Mouse (Mus musculus) embryonic facial prominence, embryonic 15.5 days (tissue): ENCODE data around the gene Rgs3. TPM values are rescaled to one million over a fixed set of nuclear protein-coding genes. Genes with fewer than 3 reads are reported as not detected.

Source experiments
- ATAC-seq: fragments of 200-750 bp; cut with Nextera tagmentation; 2 replicates; pipeline ENCODE4 v1.8.0; 2017; ENCODE audit warnings: low read depth, moderate TSS enrichment; ENCODE audit not compliant: insufficient number of reproducible peaks, low FRiP score, low TSS enrichment
- H3K27ac ChIP-seq: fragments of 300-500 bp; sonication (generic); replicated peaks from 2 replicates; pipeline ENCODE4 v1.5.1; 2015; ENCODE audit warnings: mild to moderate bottlenecking, inconsistent platforms
- H3K27me3 ChIP-seq: fragments of 300-500 bp; sonication (generic); 2 replicates; pipeline ENCODE4 v1.6.1; 2015; ENCODE audit warnings: inconsistent platforms
- H3K36me3 ChIP-seq: fragments of 300-500 bp; sonication (generic); 2 replicates; pipeline ENCODE4 v1.6.1; 2015; ENCODE audit warnings: mild to moderate bottlenecking, inconsistent platforms
- H3K4me1 ChIP-seq: fragments of 300-500 bp; sonication (generic); 2 replicates; pipeline ENCODE4 v1.6.1; 2015; ENCODE audit warnings: inconsistent platforms
- H3K4me2 ChIP-seq: fragments of 300-500 bp; sonication (generic); replicated peaks from 2 replicates; pipeline ENCODE4 v1.6.1; 2015; ENCODE audit warnings: mild to moderate bottlenecking, inconsistent platforms
- H3K4me3 ChIP-seq: fragments of 300-500 bp; sonication (generic); replicated peaks from 2 replicates; pipeline ENCODE4 v1.5.1; 2015; ENCODE audit warnings: mild to moderate bottlenecking, inconsistent platforms
- H3K9ac ChIP-seq: fragments of 300-500 bp; sonication (generic); 2 replicates; pipeline ENCODE4 v1.6.1; 2015; ENCODE audit warnings: inconsistent platforms
- H3K9me3 ChIP-seq: fragments of 300-500 bp; sonication (generic); replicated peaks from 2 replicates; pipeline ENCODE4 v1.6.1; 2016; ENCODE audit warnings: inconsistent platforms
- WGBS: fragments of 180-500 bp; shearing (Covaris S2); methylation state at CpG from one replicate; pipeline ENCODE4 v1.1.7; 2015; 5-methylcytosine and 5-hydroxymethylcytosine counted together
- polyA plus RNA-seq: library from polyadenylated mRNA; unstranded; fragments of >200 nt; fragmentation: Nextera tagmentation; extraction: Ambion mirVana; gene quantifications from 2 replicates; pipeline ENCODE4 v1.2.1, GENCODE M21; 2015

Gene Rgs3
- polyA plus RNA-seq, 1 experiment from 2014 or later = 65.0 TPM

DNA sequence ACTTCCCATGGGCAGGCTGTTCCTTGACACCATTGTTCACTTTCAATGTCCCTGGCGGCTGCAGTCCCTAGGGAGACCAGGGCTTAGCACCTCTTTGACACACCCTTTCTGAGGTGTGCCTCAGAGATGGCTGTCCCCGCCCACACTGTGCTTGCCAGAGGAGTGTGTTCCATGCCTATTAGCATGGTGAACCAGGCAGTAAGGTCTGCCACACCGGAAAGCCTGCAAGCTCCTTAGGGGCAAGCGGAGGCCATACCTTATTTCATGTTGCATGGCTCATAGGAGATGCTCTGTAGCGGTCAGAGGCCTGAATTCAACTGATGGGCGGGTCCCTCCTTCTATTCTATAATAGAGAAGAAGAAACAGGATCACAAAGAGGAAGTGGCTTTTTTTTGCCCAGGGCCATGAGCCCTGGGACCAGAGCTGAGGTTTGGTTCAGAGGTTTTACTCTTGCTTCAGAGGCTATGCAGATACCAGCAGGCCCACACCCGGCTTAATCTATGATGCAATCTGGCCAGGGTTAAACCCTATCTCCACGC, 101.7 kb downstream of the Rgs3 start:
- Histone ChIP-seq H3K27me3 (no peaks in the 10 kb centered on the region), H3K4me3 (no peak overlapping the region), H3K27ac (peak overlapping the region; percentile 81), H3K4me1 (peaks cover 51% of the 10 kb centered on the region), H3K9me3 (no peaks in the 10 kb centered on the region), H3K36me3 (no peaks in the 10 kb centered on the region), H3K9ac (no peak overlapping the region), H3K4me2 (no peak overlapping the region)
- WGBS = 57% methylated on average over 8 of the region's 8 CpGs
- ATAC-seq = peak; percentile 59; the same call in 1 of the 2 replicates

DNA sequence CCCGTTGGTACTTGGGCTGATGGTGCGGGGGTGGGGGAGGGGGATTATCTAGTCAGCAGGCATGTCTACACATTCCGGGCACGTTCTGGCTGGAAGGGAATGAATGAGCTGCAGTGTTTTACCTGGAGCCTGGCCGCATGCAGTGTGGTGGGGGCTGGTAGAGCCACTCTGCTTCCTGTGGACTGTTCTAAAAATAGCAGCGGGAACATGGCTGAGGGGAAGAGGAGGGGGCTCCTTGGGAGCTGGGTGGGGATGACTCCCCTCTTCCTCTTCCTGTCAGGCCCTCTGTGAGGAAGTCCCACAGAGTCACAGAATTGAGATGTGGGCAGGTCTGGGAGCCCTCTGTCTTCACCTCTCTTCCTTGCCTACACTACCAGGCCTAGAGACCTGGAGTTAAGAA, 103.7 kb downstream of the Rgs3 start:
- 0 out of 2 replicates have a peak overlapping the region, but pooled peaks have one; percentile 8 for H3K4me2 ChIP-seq
- ATAC-seq = peak; percentile 59; the same call in 1 of the 2 replicates
- H3K36me3 ChIP-seq = no peaks in the 10 kb centered on the region
- H3K27ac ChIP-seq = peak overlapping the region; percentile 70
- H3K9ac ChIP-seq = no peak overlapping the region
- WGBS = 8% methylated on average over 6 of the region's 6 CpGs
- H3K4me3 ChIP-seq = no peak overlapping the region
- no peaks in the 10 kb centered on the region for H3K27me3 ChIP-seq
- H3K4me1 ChIP-seq = peaks cover 51% of the 10 kb centered on the region
- no peaks in the 10 kb centered on the region for H3K9me3 ChIP-seq

DNA sequence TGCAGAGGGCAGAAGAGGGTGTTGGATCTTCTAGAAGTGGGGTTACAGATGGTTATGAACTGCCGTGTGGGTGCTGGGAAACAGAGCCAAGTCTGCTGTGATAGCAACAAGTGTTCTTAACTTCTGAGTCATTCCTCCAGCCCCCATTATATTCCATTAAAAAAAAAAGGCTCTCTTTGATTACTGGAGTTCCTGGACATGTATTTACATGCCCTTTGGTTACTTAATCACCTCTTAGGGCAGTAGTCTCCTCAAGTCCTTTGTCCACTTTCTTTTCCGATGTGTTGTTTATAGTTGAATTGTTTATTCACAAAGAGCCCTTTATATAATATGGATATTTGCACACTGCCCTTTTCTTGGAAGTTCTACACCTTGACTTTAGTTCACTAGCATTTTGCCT, 106.2 kb downstream of the Rgs3 start:
- WGBS = 60% methylated on average over 2 of the region's 2 CpGs
- H3K4me2 ChIP-seq = no peak overlapping the region
- no peaks in the 10 kb centered on the region for H3K36me3 ChIP-seq
- no peak overlapping the region for H3K9ac ChIP-seq
- no peaks in the 10 kb centered on the region for H3K27me3 ChIP-seq
- H3K9me3 ChIP-seq = no peaks in the 10 kb centered on the region
- H3K4me3 ChIP-seq = no peak overlapping the region
- ATAC-seq = no peak
- H3K4me1 ChIP-seq = peaks cover 40% of the 10 kb centered on the region
- no peak overlapping the region for H3K27ac ChIP-seq

DNA sequence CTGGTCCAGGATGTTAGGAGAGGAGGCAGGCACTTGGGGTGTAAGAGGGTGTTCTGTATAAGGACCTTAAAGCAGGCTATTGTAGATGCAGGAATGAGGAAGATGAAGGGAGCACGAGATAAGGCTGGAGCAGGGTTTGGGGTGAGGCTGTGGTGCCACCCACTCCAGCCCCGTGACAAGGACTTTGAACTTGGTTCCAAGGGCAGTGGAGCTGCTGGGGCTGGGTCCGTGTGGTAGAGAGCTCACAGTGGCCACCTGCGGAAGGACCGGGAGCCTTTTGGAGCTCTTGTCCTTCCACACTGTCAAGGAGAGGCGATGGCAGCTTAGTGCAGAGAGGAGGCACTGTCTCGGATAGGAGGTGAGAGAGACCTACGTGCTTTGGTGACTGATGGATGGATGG, 109.0 kb downstream of the Rgs3 start:
- no peak overlapping the region for H3K4me2 ChIP-seq
- 89% methylated on average over 8 of the region's 8 CpGs for WGBS
- no peaks in the 10 kb centered on the region for H3K9me3 ChIP-seq
- H3K4me3 ChIP-seq = no peak overlapping the region
- peaks cover 20% of the 10 kb centered on the region for H3K4me1 ChIP-seq
- no peak overlapping the region for H3K9ac ChIP-seq
- H3K36me3 ChIP-seq = no peaks in the 10 kb centered on the region
- no peak overlapping the region for H3K27ac ChIP-seq
- ATAC-seq = no peak
- no peaks in the 10 kb centered on the region for H3K27me3 ChIP-seq

DNA sequence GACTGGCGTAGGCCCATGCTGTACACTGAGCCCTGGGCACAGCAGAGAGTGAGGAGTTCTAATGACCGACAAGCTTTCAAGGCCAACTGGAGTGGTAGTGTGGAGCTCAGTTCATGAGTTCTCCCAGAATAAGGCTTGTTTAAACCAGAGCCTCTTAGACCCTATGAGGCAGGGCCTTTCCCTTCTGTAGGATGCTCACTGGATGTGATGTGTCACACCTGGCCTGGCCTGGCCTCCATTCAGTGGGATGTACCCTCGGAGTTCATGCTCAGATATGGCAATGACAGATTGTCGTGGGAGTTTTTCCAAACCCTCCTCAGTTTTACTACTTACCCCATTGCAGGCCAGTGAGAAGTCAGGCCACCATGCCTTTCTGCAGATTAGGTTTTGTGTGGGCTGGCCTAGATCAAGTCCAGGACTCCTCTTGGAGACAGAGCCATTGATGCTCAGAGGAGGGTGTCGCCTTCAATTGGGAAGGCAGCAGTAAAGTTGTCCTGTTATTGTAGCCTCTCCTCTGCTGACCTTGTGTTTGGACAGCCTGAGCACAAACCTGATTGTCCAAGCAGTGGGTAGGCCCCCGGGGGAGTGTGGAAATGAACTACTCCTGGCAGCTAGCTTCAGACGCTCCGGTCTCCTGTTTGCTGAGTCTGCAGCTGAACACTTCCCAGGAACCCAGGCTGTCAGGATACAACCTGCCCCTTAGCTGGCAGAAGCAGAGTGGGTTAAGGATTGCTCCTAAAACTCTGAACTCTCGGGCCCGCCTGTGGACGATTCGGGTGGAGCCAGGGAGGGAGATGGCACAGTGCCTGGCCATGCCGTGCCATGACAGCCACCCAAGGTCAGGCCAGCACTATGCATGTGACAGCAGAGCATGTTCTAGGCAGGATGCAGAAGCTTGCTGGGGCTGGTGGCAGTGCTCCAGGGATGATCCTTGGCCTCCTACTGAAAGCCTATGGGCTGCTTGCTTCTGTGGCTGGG, 109.7 kb downstream of the Rgs3 start:
- H3K36me3 ChIP-seq = no peaks in the 10 kb centered on the region
- 74% methylated on average over 13 of the region's 13 CpGs for WGBS
- H3K4me1 ChIP-seq = peaks cover 13% of the 10 kb centered on the region
- H3K4me3 ChIP-seq = no peak overlapping the region
- H3K27ac ChIP-seq = no peak overlapping the region
- H3K9me3 ChIP-seq = no peaks in the 10 kb centered on the region
- H3K4me2 ChIP-seq = no peak overlapping the region
- no peak overlapping the region for H3K9ac ChIP-seq
- ATAC-seq = no peak
- H3K27me3 ChIP-seq = no peaks in the 10 kb centered on the region

DNA sequence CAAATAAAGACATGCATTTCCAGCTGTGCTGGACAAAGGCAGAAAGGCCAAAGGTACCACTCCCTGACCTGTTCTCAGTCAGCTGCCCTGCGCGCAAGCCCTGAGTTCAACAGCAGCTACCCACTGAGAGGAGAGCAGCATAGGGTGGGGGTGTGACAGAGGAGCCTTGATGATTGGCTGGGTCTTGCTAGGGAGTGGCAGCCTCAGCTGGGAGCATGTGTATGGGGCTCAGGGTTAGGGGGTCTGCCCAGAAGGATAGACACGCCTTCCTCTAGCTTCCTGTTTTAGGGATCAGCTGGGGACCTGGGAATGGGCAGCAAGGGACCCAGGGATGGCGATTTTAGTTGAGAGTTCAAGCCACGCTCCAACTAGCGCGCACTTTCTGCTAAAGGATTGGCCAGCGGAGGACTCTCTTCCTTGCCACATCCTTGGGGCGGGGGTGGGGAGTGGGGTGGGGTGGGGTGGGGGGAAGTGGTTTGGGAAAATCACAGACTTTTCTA, 113.9 kb downstream of the Rgs3 start:
- no peak overlapping the region for H3K9ac ChIP-seq
- WGBS = 9% methylated on average over 9 of the region's 9 CpGs
- H3K4me3 ChIP-seq = peak overlapping the region; percentile 57
- peak overlapping the region; percentile 73 for H3K4me2 ChIP-seq
- H3K27me3 ChIP-seq = no peaks in the 10 kb centered on the region
- H3K36me3 ChIP-seq = no peaks in the 10 kb centered on the region
- H3K27ac ChIP-seq = 0 out of 2 replicates have a peak overlapping the region, but pooled peaks have one; percentile 34
- ATAC-seq = peak; percentile 70
- H3K9me3 ChIP-seq = no peaks in the 10 kb centered on the region
- H3K4me1 ChIP-seq = peaks cover 45% of the 10 kb centered on the region

DNA sequence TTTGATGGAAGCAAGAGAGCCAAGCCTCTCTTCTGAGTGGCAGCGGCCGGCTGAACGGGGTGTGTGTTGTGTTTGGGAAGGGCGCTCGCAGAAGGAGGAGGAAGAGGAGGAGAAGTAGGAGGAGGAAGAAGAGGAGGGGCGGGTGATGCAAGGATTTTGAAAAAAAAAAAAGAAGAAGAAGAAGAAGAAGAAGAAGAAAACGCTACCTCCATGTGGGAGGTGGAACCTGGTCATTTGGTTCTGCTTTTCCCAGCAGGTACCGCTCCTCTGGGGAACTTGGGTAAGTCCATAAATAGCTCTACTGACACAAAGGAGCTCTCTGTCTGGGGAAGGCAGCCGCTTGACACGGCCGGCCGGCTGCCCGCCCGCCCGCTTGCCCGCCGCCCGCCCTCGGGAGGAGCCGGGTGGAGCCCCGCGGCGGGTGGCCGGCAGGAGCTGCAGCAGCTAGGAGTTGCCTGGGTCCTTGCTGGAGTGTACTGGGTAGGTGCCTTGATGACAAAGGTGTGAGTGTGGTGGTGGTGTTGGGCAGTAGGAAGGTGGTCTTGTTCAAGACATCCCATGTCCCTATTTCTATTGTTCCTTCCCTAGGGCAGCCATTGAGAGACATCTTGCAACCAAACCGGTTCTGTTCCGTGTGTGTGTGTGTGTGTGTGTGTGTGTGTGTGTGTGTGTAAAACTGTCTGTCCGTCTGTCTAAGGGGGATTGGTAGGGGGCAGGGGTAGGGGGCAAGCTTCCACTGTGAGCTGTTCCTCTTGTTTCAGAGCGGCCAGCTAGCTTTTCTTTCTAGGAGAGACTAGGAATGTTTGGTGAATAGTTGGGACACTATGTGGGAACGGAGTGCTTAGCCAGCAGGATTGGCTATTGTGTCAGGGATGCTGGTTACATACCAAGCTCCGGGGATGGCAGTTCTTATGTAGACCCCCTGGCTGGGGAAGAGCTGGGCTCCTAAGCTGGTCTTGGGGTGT, 114.7 kb downstream of the Rgs3 start:
- H3K4me2 ChIP-seq = peak overlapping the region; percentile 73
- H3K36me3 ChIP-seq = 0 out of 2 replicates have a peak, but pooled peaks cover 2% of the 10 kb centered on the region
- H3K9ac ChIP-seq = peak overlapping the region; percentile 48
- peak; percentile 35; the same call in 1 of the 2 replicates for ATAC-seq
- peak overlapping the region; percentile 57 for H3K4me3 ChIP-seq
- no peaks in the 10 kb centered on the region for H3K9me3 ChIP-seq
- 2% methylated on average over 30 of the region's 30 CpGs for WGBS
- H3K27me3 ChIP-seq = no peaks in the 10 kb centered on the region
- peak overlapping the region; percentile 34; the same call in 1 of the 2 replicates for H3K27ac ChIP-seq
- peaks cover 45% of the 10 kb centered on the region for H3K4me1 ChIP-seq

DNA sequence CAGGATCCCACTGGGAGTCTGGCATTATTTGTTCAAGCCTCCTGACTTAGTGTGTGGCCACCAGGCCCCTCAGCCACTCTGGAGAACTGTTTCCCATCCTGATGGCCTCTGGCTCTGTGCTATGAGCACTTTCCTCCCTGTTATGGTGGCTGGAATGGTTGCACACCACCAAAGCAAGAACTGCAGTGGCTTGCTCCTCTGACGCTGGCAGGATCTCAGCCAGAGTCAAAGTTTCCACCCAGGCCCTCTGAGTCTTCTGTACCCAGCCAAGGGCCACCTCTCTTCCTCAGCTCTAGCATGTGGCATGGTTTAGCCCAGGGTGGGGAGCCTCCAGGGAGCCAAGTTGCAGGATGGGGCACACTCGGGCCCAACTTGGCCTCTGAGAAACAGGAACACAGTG, 115.7 kb downstream of the Rgs3 start:
- Histone ChIP-seq H3K9me3 (no peaks in the 10 kb centered on the region), H3K4me2 (peak overlapping the region; percentile 73), H3K4me3 (peak overlapping the region; percentile 57), H3K4me1 (peaks cover 39% of the 10 kb centered on the region), H3K36me3 (0 out of 2 replicates have a peak, but pooled peaks cover 3% of the 10 kb centered on the region), H3K27me3 (no peaks in the 10 kb centered on the region), H3K9ac (no peak overlapping the region), H3K27ac (no peak overlapping the region)
- ATAC-seq = no peak
- WGBS = 60% methylated on average over 2 of the region's 2 CpGs

DNA sequence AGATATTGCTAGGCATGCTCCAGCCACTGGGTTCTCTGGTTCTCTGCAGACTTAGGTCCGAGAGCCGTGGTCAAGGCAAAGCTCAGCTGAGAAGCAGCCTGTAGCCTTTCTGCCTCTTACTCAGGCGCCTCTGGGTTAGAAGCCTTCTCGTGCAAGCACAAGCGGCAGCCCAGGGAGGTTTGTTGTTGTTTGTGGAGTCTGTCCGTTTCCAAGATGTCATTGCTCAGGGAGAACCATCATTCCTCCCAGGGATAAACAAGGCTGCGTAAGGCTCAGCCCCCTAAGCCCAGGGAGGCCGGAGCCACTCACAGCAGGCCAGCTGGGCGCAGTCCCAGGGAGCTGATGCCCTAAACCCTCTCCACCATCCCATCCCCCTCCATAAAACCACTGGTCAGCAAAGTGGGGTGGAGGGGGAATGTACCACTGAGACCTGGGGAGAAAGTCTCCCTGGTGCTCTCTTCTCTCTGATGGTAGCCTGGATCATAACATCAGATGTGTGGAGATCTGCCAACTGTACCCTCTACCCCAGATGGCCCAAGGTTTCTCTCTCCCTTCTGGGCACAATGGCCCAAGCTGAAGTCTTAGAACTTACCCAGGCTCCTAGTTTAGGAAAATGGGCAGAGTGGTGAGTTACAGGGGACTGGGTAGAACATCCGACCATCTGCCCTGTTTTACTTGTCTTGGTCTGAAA, 117.5 kb downstream of the Rgs3 start:
- H3K9ac ChIP-seq = no peak overlapping the region
- H3K4me1 ChIP-seq = peaks cover 39% of the 10 kb centered on the region
- no peak overlapping the region for H3K4me3 ChIP-seq

DNA sequence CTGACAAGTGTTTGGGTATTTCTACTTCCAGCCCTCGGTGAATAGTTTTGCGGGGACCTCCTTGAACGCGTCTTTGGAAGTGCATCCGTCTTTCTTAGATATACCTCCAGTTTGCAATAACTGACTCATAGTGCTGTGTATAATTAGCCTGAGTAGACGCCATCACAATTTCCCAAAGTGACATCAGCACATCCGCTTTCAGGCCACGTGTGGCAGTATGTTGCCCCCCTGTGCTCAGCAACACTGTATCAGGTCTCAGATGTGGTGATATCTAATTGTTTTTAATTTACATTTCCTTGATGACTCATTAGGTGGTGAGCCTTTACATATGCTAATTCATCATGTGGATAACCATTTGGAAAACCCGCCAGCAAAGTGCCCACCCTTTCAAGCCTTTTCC, 119.5 kb downstream of the Rgs3 start:
- Histone ChIP-seq H3K9ac (no peak overlapping the region), H3K4me2 (no peak overlapping the region), H3K36me3 (peaks cover 10% of the 10 kb centered on the region; the same call in 1 of the 2 replicates), H3K4me1 (peaks cover 38% of the 10 kb centered on the region), H3K27me3 (no peaks in the 10 kb centered on the region), H3K27ac (no peak overlapping the region), H3K9me3 (no peaks in the 10 kb centered on the region), H3K4me3 (no peak overlapping the region)
- no peak for ATAC-seq
- 78% methylated on average over 9 of the region's 9 CpGs for WGBS

More for the DNA sequence above, 117.5 kb downstream of the Rgs3 start:
- WGBS = 65% methylated on average over 10 of the region's 10 CpGs
- Histone ChIP-seq H3K27me3 (no peaks in the 10 kb centered on the region), H3K36me3 (peaks cover 10% of the 10 kb centered on the region; the same call in 1 of the 2 replicates), H3K27ac (no peak overlapping the region), H3K9me3 (no peaks in the 10 kb centered on the region), H3K4me2 (no peak overlapping the region)
- ATAC-seq = no peak
